Mouse (Mus musculus) heart, adult 8-10 months (tissue): ENCODE data around the gene Catsper3. TPM values are rescaled to one million over a fixed set of nuclear protein-coding genes. Genes with fewer than 3 reads are reported as not detected.

ENCODE experiments used
- DNase-seq: peaks from one replicate; pipeline ENCODE4 v3.0.0; 2022; ENCODE audit warnings: low spot score
- total RNA-seq, 4 experiments: library from RNA; stranded (reverse); gene quantifications; 2 replicates each; pipeline ENCODE4 v1.2.4; 2022

Catsper3 gene
- total RNA-seq = under 1 TPM; 0.25 to 0.40 (median 0.32) TPM

DNA sequence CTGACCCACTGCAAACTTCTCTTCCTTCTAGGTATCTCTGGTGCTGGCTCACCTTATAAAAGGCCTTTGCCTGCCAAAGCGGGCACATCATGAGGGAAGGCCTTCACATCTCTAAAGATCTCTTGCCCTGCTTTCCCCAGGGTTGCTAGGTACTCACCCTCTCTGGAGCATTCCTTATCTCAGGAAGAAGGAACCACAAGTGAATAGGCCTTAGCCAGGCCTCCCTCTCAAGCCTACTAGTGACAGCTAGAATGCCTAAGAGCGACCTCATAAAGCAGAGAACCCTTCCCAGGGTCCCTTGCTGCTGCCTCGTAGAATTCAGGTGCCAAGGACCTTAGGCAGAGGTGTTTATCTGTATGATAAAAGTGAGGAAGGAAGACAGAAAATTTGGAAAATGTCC is at the start of gene Catsper3:
Catsper3 (plus strand) TSS at position 301 of the 400 bp plus-strand sequence.
- DNase-seq = no peak

DNA sequence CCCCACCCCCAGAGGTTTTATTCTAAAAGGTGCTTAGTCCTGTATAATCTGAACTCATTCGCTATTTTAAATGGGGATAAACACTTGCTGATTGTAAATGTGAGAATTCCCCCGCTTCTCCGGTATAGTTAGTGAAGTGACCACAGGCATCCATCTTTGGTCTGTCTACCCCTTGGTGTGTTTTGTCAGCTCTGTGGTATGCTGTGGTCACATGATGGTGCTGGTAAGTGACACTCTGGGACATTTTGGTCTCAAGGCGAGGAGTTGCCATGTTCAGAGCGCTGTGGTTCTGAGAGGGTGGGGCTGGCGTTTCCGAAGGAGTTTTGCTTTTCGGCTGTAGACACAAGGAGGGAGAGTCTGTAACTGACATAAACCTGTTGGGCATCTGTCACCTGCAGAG is 46.5 kb upstream of the Catsper3 start:
- no peak for DNase-seq

DNA sequence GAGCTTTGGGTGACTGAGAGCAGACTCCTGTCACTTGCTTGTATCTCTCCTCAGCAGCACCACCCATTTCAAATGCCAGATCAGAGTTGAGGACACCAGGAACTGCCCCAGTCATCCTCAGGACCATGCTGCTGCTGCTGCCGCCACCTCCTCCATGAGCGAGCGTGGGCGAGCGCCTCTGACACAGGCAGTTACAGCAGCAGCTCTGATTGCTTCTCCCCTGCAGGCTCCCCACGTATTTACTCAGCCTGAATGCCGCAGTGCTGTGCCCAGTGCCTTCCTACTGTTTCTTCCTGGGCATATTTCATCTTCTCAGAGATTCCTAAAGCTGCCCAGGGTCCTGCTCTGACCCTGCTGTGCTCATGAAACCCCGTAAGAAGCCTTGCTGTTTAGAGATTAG is 42.1 kb upstream of the Catsper3 start:
- DNase-seq = no peak

DNA sequence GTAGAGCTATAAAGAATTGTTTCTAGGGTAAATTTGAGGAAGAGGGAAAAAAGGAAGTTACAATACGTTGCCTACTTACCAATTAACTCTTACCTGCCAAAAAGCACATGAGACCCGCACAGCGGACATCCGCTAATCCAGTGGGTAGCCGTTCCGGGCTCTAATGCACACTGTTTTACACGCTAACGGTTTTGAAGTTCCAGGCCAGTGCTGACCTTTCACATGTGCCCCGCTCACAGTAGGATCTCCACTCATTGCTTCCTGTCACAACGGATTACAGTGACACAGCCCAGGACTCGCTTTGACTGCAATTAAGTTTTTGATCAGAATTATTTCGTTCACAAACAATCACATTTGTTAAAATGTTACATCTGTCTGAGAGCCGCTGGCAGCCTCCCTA is 30.0 kb upstream of the Catsper3 start:
- DNase-seq = no peak

DNA sequence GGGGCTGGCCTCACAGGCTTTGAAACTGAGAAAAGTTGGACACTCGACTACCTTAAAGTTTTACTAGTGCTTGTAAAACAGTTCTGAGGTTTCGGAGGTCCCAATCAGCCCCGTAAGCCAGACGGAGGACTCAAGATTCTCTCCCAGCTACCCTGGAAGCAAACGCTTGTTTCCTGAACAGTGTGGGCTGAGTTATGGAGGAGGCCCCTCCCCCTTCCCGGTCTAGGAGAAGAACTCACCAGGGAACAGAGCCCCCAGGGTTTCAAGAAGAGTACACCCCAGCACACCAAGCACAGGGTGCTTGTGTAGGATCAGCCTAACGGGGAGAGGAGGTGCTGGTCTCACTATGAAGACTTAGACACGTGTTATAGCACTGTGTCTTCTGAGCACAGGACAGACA is 27.6 kb upstream of the Catsper3 start:
- DNase-seq = no peak

DNA sequence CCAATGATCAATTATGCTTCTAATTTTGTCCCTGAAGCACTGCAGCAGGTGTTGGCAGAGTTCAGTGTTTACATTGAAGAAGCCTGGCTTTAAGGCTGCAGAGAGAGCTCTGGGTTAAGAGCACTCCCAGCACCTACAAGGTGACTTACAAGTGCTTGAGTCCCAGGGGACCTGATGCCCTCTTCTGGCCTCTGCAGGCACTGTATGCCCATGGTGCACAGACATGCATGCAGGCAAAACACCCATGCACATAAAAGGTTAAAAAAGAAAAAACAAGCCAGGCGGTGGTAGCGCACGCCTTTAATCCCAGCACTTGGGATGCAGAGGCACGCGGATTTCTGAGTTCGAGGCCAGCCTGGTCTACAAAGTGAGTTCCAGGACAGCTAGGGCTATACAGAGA is 26.7 kb upstream of the Catsper3 start:
- no peak for DNase-seq

DNA sequence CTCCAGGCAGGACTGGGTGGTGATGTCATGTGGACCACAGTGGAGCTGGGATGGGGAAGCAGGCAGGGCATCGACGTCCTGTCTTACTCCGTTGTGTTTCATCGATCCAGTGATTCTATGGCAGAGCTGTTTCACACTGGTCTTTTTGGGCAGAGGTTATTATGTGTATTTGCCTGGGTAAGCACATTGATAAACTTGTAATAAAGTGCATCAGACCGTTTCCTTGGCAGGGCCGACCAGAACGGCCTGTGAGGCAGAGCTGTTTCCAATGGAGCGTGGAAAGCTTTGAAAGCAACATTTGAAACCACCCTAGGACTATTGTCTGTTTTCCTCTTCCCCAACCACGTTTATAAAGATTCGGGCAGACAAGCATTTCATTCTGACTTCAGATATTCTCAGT is 23.8 kb upstream of the Catsper3 start:
- no peak for DNase-seq

DNA sequence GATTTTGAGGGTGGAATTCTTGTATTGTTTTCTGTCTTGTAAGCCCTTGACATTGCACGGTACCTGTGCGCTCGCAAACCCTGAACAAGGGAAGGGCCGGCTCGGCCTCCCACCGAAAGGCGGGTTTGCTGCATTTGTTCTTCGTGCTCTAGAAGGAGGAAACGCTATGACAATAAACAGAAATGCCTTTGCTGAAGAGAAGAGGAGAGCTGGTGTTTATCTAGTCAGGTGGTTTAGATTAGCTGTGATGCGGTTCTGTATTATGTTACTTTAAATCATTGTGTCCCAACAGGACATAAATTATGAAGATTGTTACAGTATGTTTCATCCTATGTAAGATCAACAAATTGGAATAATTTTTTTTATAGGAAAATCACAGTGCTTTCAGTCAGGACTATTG is 22.9 kb upstream of the Catsper3 start:
- DNase-seq = no peak

DNA sequence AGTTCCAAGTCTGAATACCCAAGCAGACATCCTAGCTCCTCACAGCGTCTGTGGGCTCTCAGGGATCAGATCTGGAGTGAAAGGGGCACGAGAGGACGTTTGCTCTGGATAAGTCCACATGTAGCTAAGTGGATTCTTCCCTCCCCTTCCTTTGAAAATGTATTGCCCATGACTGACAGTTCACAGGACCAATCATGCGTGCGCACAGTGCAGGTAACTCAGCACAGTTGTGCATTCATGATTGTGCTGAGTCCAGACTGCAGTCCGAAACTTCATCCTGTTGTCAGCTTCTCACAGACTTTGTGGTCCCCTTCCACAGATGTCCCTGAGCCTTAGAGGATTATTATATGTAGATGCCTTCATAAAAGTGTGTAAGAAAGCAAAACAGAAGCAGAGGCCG is 10.0 kb upstream of the Catsper3 start:
- no peak for DNase-seq

DNA sequence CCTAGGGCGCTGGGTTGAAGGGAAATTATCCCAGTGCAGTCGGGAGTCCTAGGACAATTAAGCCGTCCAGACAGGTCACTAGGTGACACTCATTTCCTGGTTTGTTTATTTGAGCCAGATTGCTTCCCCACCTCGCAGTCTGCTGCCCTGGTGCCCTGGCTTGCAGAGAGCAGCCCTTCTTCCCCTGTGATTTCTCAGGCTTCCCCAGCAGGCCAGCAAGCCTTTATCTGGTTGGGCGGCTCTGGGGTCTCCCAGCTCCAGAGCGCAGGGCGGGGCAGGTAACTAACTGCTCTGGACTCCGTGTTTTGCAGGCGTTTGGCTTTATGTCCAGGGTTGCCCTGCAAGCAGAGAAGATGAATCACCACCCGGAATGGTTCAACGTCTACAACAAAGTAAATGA is 9.3 kb upstream of the Catsper3 start:
- DNase-seq = no peak

DNA sequence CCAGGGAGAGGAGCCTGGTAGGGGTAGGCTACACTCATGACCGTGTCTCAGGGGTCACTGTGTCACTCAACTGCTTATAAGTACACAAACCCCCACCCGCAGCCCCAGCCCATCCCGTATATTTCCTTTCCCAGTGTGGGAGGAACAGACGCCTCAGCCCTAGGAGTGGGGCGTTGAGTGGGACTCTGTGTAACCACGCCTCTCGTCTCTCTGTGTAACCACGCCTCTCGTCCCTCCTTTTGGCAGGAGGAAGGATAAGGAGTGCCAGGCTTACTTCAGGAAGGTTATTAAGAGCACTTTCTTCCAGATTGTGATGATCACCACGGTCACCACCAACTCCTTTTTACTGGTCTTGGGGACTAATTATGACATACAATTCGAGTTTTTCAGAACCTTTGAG is 1.8 kb downstream of the Catsper3 start:
- no peak for DNase-seq

DNA sequence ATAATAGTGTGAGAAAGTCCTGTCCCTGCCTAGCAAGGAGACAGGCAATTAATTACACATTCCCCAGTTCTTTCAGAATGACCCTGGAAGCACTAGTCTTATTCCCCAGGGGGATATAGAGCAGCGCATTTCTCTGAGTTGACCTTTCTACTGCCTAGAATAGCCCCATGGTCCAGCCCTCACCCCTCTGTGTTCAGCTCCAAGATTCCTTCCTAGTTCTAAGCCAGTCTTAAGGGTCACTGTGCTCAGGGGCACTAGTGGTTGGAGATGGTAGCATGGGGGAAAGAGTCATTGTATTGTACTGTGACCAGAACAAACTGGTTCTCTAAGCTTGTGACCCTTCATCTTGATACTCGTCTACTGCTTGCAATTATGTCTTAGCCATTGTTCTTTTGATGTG is 16.9 kb downstream of the Catsper3 start:
- no peak for DNase-seq

DNA sequence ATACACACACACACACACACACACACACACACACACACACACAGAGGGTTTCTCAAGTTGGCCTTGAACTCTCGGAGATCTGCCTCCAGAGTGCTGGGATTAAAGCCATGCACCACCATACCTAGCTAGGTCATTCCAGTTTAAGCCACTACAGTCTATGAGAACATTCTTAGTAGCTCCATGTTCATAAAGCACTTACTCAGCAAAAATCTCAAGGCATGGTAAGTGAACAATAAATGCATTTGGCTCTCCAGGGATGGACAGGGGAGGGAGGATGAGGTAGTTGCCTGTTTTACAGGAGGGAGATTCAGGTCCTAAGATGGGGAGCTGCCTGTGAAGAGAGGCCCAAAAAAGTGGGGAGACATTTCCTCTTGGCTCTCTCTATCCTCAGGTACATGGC is 19.6 kb downstream of the Catsper3 start:
- DNase-seq = no peak

DNA sequence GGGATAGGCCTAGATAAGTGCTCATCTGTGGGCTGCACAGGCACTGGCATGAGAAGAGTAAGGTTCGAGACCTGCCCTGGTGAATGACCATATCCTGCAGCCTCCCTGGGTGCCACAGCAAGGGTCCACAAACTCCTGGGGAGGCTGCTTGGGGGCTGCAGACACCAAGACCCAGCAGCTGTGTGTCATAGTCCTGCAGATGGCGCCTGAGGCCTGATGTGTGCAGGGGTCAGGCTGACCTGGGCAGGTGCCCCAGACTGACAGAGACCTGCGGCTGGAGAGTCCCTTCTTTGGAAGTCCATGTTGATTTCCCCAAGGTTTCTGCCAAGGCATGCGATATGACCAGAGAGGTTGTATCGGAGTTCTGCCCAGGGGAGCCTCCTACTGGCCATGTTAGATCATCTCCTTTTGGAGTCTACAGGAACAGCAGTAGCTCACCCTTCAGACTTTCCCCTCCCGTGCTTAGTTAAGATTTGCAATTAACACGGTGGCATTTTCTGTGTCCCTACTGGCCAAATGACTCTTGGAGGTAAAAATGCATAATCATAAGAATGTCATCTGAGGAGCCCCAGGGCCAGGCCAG is 24.8 kb downstream of the Catsper3 start:
- no peak for DNase-seq

DNA sequence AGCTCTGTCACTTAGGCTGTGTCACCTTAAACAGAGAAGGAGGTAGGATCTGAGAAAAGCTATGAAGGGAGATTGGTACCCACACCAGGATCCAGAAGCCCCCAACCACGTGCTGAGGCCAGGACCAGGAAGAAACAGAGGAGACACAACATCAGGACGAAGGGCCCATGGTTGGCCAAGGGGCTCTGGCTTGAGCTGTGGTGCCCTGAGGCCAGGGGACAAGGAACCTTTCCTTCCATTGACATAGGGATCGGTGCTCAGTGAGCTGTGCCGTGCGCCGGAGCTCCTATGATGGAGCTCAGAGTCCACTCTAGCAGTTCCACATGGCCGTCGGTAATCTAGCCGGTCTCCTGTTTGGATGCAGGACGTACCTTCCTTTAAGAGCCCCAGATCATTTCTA is 25.3 kb downstream of the Catsper3 start:
- no peak for DNase-seq

DNA sequence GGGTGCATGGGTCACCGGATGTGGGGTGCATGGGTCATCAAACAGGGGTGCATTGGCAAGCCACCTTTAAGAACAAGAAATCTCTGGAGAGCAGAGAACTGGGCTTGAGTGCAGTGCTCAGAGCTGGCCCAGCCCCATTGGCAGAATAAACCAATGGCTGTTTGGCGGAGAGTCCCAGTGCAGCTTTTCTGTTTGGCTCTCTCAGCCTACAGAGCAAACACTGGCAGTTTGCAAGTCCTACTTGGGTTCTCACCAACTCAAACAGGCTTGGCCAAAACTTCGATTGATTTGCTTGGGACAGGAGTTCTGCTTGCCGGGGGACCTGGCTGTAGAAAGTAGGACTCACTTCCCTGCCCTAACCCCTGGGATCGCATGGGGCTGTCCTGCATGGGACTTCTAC is 26.6 kb downstream of the Catsper3 start:
- no peak for DNase-seq

DNA sequence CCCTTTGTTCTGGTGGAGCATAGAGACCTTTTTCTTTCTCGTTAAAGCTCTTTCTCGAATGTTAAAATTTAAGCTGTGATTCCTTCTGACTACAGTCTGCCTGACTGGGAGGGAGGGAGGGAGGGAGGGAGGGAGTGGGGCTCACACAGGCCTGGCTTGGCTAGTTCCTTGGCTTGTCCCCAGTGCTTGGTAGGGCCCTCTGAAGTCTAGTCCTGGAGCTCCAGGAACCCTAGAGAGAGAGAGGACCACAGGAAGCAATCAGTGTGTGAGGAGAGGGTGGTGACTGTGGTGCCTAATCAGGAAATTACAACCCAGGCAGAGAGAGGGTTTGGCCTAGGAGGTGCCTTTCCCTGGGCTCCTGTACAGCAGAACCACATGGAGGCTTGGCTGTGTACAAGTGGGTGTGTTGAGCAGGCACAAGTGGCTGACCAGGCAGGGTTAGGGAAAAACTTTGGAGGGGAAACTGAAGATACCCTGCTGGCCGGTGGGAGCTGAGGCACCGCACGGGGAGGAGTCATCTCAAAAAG is 29.2 kb downstream of the Catsper3 start:
- no peak for DNase-seq

DNA sequence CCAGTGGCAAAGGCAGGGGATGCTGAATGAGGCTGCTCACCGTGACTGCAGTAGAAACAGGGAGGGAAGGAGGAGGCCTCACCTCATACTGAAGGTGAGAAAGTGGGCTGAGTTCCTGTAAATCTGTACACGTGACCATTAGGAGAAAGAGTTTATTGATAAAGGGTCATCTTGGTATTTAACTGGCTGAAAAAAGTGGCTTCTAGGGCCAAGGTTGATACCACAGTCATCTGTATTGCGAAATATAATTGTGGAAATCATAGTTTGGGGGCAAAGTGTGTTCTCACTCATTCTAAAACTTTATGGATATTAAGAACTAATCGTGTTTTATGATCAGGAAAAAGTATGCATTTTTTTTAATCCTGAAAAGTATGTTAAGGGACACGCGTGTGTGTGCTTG is 30.5 kb downstream of the Catsper3 start:
- DNase-seq = no peak

DNA sequence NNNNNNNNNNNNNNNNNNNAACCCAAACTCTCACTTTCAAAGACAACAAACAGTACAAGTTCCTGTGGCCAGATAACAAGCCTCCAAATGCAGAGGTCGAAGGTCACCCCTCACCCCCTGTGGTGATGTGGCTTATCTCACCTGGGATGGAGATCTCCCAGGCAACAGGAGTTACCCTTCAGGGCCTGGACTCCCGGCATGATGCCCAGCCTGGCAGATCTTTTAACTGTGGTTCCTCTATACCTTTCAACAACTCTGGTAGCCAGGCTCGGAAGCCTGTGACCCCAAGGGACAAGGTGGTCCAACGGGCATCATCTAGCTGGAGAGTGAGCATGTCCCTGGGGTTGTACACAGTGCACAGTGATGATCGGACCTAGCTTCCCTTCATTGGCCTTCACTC is 38.1 kb downstream of the Catsper3 start:
- no peak for DNase-seq

DNA sequence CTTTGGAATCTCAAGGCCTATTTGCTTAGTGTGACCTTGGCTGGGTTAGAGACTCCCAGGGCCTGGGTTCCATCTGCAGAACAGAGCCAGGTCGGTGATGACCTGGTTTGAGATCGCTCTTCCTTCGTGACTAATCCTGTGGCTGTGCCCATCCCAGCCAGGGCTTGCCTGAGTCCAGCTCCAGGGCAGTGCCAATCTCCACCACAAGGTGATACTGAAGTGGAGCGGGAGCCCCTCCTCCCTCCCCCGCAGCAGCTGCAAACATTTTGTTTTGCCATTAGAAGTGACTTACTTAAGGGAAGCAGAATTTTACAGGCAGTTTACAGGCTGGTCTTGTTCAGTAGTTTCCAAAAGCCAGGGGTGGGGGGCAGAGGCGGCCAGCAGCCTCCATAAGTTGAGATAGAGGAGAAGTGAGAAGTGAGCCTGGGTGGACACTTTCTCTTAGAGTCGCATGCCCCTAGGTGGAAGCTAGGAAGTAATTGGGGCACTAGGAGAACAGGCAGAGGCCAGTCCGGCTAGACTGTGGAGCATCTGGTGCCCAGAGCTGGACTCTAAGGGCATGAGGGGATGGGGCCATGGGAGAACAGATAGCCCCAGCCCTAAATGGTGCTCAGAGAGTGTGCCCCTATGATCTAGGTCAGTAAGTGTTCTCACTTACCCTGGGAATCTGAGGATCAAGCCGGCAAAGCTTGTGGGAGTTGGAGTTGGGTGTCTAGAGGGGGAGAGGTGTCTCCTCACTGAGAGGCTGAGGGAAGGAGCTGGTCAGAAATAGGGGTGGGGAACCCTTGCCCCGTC is 40.0 kb downstream of the Catsper3 start:
- DNase-seq = no peak

DNA sequence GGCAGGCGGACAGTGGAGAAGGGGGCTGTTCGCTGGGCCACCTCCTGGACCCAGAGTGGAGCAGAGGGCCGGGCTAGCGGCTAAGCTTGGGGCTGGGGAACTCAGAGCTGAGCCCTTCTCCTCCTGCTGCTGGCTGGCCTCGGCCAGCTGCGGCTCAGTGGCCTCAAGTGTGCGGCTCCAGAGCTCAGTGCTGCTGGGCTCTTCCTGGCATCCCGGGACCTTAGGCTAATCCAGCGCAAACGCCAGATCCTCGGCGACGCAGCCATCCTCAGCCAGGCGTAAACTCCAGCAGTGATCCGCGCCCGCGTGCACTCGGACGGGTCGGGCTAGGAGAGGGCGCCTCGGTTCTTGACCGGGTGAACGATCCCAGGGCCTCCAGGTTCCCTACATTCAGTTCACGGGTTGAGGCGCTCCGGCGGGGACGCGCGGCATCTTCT is 40.9 kb downstream of the Catsper3 start:
- DNase-seq = no peak

DNA sequence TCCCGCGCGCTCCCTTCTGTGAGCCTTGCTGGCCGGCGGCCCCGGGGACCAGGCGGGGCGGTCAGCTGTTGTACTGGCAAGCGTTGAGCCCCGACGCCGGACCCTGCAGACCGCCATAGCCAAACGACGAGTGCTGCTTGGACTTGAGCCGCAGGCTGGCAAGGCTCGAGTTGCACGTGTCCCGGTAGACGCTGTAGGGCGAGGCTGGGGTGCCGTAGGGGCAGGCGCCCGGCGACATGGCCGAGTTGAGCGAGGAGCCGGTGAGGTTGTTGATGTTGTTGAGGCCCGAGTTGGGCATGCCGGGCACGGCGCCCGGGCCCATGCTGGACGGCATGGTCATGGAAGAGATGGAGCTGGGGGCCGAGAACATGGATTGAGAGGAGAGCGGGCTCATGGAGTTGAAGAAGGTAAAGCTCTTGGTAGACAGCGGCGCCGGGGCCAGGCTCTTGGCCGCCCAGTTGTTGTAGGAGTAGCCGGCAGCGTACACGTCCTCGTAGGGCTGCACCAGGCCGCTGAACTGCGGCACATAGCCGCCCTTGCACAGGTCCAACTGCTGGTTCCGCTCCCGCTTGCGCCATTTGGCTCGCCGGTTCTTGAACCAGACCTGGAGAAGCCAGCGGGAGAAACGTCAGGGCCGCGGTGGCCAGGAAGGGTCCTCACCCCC is 41.8 kb downstream of the Catsper3 start:
- no peak for DNase-seq
